Mouse (Mus musculus) stomach, postnatal 0 days (tissue): ENCODE data around the gene Spint1.

Experiments used
- CTCF ChIP-seq: IDR thresholded peaks from 2 replicates; pipeline ENCODE4 v1.5.1; 2016; ENCODE audit warnings: antibody characterized with exemption, low read depth, mild to moderate bottlenecking, moderate library complexity
- EP300 ChIP-seq: optimal IDR thresholded peaks from 2 replicates; pipeline ENCODE3; 2016; ENCODE audit warnings: antibody characterized with exemption

- TF ChIP-seq CTCF, result no peak
- TF ChIP-seq EP300, result no peak
These were observed 8.1 kb downstream of the Spint1 start for GRCm38 (mm10) chr2:119245246-119245645.
